Mouse (Mus musculus): Measurements from ENCODE around the gene Tgif2. TPM values are rescaled to one million over a fixed set of nuclear protein-coding genes. Genes with fewer than 3 reads are reported as not detected.
"Not testable (repeated sequence)": the region's sequence is repeated elsewhere in the genome, so short reads cannot be mapped to it uniquely, and the experiment has no call there.

Tgif2 gene
- 1 to 10 TPM; 5.2 to 8.5 TPM for polyA plus RNA-seq (2017; shearing (Covaris generic))

DNA sequence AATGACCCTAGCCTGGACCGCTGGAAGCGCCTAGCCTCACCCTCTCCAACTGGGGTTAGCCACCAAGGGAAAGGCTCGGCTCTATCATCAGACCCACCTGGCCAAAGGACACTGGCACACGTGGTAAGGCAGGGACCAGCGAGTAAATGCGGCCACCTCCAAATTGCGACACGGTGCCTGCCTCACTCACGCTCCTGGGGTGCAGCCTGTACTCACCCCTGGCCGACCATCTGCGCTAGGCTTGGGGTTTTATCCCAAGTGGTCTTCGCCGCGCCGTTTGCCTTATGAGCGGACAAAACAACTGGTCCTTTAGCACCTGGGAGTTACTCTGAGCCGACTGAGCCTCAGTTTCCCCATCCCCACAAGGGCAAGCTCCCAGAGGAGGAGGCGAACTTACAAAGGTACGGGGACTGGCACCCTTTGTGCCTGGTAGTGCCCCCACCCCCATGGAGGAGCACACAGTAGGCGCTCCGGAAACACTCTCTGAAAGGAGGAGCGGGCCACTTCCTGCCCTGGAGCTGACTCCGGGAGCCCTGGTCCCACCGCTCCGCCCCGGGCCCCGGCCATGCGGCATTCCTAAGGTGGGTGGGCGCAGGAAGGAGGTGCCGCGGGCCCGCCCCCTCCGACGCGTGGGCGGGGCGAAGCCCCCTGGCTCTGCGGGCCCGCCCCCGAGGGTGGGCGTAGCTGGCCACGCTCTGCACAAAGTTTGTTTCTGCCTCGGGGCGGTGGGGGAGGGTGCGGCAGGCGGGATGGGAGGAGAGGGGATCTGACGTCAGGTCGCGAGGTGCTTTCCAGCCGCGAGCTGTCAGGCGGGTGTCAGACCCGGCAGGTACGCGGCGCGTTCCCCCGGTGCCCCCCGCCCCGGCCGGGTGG lies at the start of gene Tgif2:
Tgif2 (plus strand) TSS at position 689 of the 873 bp plus-strand sequence.
- peak; percentile 76 for ATAC-seq

DNA sequence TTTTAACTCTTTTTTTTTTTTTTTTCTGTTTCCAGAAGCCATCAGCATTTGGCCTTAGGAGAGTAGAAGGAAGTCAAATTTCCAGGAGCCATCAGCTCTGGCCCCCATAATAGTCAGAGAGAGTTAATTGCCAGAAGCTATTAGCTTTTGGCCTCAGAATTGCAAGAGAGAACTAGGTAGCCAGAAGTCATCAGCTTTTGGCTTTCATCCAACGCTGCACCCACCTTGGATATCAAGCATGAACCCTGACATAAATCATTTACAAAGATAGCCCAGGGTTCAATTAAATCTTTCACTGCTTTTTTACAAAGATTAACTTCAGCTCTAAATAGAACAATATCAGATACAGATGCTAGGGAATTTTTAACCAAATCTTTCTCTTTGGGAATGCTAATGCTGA lies 41.3 kb upstream of the Tgif2 start:
- ATAC-seq: no peak

DNA sequence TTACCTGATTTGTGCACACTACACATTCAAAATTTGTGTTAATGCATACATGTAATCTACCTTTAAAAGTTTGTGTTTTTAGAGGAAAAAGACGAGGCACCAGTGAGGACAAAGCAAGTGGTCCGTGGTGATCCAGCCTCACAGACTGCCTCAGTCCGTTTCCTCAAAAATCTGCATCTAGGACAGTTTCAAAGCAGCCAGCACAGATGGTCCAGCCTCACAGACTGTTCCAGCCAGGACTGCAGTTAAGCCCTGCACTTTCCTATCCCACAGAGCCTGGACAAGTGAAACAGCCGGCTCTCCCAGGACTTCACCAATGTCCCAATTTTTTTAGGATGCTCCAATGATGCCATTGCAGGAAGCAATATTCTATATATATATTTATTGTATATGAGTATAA lies 38.8 kb upstream of the Tgif2 start:
- ATAC-seq: no peak

DNA sequence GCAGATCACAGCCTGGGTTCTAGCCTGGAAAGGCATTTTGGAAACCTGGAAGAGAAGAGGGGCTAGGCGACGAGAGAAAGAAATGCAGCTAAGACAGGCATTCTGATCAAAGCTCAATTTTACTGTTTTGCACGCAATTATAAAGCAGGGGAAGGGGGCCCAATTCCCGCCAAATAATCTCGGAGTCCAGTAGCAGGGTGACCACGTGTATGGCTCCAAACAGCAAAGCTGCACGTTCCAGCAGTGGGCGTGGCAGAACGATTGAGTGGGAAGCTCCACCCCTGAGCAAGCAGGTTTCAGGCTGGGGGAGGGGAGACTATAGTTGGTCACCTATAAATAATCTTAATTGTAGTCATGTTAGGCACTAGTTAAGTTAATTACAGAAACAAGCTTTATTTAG lies 37.7 kb upstream of the Tgif2 start:
- ATAC-seq: not testable (repeated sequence)

DNA sequence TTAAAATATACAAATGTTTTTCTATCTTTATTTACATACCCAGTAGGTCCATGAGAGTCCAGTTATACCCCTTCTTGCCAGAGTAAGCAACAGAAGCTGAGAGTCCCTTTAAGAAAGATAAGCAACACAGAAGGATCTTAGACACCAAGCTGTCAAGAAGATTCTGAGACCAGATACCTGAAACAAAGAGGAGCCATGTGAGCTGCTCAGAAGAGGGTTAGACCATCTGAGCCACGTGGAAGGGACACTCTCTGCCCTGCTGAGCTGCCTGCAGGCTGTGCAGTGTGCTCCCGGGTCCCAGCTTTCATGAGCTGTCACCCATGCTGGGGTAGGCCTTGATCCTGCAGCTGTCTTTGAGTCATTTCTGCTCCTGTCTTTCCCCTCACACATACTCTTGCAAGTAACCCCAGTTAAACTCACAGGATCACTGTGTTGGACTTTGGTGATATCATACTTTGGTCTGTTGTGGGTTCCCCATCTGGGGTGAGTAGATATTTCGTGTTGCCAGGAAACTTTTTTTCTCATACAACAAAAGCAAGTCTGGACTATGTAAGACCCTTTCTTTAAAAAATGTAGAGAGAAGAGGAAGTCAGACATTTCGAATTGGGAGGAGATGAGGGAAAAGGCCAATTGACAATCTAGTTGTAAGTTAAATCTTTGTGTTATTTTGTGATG lies 36.0 kb upstream of the Tgif2 start:
- ATAC-seq: no peak

DNA sequence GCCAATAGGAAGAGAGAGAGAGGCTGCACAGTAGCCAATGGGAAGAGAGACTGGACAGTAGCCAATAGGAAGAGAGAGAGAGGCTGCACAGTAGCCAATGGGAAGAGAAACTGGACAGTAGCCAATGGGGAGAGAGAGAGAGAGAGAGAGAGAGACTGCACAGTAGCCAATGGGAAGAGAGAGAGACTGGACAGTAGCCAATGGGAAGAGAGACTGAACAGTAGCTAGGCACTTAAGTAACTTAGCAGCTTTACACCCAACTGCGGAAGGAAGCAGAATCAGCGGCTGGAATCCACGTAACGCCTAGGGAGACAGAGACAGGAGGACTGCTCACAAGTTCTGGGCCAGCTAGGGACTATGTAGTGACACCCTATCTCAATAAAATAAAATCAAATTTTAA lies 35.2 kb upstream of the Tgif2 start:
- ATAC-seq: no peak

DNA sequence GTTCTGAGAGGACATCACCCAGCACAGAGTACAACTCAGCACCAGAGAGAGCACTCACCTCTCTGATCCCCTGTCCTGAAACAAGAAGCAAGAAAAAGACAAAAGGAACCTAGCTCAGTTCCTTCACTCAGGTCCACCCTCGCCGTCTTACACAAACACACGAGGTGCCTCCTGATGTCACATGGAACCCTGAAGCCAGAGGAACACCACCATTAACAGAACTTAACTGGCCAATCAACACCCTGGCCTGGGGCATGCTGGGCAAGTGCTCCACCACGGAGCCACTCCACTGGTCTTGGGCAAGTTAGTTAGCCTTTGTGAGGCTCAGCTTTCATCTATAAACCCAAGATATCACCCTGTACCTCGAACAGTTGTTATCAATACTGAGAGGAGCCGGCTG lies 32.9 kb upstream of the Tgif2 start:
- no peak for ATAC-seq

DNA sequence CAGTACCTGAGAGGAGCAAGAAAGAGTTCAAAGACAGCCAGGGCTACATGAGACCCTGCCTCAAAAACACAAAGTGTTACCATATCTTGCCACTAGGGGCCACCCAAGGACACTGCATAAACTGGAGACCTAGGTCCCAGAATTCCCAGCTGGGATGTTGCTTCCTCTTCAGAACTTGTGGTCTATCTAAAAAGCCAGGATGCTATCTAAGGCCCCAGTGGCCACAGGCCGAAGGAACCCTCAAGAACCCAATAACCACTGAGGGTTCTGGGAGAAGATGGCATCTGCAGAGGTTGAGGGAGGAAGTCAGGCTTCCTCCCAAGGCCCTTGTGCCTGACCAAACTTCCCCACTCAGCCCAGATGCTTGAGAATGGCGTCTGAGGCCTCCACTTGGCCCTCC lies 30.2 kb upstream of the Tgif2 start:
- no peak for ATAC-seq

DNA sequence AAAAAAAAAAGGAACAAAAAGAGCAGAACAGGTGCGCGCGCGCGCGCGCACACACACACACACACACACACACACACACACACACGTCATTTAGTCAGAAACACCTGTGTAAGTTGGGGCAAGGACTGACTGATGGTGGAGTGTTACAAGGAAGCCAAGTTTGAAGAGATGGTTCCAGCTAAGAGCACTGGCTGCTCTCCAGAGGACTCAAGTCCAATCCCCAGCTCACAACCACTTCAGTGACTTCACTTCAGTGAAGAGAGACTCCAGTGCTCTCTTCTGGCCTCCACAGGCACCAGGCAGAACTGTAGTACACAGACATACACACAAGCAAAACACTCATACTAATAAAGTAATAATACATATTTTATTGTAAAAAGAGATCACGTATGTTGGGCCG lies 29.1 kb upstream of the Tgif2 start:
- no peak for ATAC-seq

DNA sequence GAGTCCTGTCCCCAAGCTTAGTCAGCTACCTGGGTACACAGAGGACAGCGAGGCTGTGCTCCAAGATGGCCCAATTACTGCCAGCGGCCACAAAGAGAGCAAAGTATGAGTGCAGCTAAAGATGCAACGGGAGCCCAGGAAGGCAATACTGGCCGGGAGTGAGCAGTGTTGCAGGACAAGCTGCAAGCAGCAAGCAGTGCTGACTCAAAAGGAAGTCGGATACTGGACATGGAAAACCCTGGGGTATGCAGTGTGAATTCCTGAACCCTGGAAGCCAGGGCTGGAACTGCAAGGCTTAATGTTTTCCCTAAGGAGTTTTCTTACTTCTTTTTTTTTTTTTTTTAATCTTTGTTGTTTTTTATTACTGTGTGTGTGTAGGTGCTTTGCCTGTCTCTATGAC lies 28.3 kb upstream of the Tgif2 start:
- no peak for ATAC-seq

DNA sequence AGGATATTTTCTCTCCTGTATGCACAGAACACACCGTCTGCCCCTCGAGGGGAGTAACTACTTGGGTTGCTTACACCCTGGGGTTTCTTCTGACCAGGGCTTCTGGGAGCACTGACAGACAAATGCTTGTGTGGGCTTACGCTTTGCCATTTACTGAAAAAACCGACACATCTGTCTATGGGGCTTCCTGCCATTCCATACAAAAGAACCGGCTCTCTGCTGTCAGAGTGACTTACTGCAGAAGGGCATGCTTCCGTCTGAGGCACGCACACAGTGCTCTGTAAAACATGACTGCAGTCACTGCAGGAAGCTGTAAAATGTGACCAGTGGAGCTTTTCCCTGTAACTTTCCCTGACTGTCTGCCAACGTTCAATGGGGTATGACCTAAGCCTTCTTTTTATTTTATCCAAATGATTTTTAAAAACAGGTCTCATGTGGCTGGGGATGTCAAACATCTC lies 25.4 kb upstream of the Tgif2 start:
- no peak for ATAC-seq

DNA sequence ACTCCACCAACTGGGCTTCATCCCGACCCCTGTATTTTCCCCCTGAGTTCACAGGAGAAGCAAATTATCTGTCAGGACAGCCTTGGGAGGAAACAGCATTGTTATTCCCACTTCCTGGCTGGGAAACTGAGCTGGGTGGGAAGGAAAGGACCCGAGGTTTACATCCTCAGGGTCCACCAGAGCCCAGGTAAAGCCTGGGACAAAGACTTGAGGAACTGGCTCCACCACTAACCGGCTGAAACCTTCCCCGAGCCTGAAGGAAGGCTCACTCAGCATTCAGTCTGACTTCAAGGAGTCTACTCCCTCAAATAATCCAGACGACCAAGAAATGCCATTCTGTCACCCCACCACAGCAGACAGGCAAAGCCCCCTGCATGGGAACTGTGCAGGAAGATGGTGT lies 24.9 kb upstream of the Tgif2 start:
- ATAC-seq: no peak

DNA sequence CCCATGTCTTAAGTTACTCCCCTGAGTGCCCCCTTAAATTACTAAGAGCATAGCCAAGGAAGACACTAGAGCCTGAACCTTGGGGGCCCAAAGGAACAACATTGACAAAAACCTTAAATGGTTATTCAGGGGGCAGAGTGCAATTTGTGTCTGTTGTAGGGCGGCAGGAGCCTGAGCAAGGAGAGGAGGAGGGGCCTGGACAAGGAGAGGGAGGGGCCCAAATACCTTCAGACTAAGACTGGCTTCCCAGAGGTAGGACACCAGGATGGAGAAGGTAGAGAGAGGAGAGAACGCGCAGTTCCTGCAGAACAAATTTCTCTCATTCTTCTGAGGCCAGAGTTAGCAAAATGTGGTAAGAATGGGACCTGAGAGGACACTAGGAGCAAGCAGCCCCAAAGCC lies 24.4 kb upstream of the Tgif2 start:
- ATAC-seq: no peak

DNA sequence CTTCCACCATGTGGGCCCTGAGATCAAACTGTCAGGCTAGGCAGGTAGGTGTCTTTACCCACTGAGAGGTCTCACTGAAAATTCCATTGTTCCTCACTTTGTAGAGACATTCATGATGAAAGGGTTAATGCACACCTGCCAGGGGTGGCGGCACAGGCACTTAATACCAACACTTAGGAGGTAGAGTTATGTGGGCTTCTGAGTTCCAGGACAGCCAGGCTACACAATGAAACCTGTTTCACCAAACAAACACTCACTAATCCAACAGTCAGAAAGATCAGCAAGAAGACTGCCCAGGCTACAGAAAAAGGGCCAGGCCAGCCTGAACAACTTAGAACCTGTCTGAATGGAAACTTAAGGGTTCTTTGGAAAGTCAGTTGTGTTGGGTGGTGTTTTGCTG lies 23.7 kb upstream of the Tgif2 start:
- ATAC-seq: no peak

DNA sequence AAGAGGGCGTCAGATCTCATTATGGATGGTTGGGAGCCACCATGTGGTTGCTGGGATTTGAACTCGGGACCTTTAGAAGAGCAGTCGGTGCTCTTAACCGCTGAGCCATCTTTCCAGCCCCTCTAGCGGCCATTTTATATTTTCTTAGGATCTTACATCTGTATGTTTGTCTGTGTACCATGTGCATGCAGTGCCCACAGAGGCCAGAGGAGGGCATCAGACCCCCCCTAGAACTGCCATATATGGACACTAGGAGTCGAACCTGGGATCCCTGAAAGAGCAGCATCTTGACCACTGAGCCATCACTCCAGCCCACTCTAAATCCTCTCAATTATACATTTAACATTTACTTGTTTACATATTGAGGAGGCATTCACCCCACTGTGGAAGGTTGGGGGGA lies 14.7 kb upstream of the Tgif2 start:
- not testable (repeated sequence) for ATAC-seq

DNA sequence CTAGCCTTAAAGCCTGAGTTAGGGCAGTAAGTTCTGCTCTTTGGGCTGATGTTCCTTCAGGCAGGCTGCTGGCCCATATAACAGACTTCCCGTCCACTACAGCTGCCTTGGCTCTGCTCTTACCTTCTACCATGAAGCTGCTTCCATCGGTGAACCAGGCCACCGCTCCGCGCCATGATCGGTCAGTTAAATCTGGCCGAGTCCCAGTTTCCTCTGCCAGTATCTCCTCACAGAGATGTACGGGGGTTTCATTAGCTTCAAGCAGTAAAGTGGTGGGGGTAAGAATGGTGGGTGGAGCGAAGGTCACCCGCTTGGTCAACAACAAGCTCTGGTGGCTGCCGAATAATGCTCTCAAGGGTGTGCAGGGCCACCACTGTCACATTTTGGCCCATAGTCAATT lies 5.5 kb upstream of the Tgif2 start:
- no peak for ATAC-seq

DNA sequence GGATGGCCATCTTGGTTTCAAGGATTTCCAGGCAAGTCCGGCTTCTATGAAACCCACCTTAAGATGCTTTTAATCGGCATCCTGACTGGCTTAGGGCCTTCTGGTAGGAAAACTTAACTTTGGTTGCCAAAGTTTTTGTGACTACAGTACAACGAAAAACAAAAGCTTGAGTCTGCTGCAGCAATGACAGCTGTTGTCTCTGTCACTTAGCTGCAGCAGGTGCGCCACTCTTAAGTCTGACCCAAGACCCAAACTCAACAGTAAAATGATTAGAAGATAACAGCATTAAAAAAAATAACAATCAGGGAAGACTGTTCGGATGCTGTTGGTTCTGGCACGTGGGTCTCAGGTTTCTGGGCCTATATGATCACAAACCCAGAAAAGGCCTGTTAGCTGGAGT lies 968 bp upstream of the Tgif2 start:
- no peak for ATAC-seq

DNA sequence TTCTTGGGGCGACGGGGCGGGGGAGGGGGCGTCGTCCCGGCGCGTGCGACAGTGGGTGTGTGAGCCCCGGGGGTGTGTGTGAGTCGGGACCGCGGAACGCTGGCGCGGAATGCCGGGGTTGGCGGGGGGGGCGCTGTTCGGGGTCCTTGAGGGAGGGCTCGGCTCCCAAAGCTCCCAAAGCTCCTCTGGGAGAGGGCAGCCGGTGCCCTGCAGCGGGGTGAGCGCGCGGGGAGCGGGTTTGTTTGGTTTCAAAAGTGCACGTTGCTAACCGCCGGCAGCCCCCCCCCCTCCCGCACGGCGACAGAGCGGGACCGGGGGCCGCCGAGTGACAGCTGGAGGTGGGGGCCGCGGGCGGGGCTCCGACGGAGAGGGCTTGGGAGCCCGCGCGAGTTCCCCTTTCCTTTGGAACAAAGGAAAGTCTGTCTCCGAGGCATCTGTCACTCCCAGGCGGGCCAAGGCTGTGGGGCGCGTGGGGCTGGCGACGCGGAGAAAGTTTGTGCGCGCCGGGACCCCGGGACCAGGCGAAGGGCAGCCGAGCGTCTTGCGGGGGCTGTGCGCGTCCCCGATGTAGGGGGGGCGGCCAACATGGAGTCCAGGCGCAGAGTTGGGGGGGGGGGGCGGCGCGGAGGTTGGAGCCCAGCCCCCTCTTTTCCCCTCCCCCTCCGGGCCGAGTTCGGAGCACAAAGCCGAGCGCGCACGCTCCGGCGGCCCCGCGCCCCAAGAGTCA lies 657 bp downstream of the Tgif2 start:
- ATAC-seq: no peak

DNA sequence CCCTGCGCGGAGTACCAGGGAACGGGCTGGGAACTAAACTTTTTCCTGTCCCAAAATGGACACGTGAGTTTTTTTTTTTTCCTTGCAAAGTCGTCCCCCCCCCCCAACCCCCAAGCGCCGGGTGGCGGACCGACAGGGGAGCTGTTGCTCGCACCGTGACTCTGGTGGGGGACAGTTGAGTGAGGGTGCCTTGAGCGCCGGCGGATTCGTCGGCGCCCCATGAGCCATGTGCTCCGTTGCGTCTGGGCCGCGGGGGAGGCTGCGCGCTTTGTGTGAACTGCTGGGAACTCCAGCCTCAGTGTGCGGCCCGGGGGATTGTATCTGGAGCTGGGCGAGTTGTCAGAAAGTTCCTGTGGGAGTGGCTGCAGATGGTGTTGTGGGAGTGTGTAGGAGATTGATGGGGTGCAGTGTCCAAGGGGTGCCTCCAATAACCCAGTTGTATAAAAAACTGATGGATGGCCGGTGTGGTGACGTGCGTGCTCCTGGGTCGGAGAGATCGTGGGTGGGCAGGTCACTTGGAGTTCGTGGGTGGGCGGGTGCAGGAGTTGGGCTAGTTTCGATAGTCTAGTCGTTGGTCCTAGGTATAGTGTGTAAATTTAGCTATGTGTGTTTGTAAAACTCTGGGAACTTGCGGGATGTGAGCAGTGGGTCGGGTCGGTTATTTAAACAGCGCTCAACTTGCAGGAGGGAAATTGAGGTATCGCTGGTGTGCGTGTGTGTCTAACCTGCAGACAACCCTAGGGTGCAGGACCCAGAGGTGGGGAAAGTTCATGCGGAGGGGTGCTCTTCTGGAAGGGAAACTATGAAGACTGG lies 1.4 kb downstream of the Tgif2 start:
- ATAC-seq: peak; percentile 21

DNA sequence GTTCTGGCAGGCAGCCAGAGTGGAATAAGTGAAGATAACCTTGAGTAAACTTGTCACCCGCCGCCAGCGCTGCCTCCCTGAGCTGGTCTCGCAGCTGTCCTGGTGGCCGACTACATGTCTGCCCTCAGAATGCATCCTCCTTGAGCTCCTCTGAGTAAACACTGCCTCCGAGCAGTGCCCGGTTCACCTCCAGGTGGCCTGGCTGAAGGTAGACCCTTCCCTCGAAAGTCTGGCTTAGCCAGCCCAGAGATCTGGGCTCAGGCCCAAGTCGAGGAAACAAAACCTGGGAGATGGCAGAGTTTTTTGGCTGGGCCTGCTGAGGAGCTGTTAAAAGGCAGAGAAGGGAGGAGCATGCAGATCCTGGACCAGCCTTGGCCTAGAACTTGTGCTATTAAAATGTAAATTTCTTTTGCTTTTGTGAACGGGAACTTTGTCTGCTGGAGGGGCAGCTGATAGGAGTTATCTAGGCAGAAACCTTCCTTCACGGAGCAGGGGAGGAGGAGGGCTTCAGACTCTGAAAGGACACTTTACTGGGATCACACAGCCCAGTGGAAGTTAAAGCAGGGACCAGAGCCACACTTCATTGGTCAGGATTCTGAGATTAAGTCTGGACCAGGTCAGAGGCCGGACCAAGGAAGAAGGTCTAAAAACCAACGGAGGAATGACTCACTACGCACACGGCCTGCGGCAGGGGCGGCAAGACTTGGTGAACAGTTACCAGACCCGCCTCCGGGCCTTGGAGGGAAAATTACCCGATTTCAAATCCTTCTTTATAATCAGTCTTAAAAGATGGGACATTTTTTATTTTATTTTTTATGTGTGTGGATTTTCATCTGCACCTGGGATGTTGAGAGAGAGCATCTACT lies 2.3 kb downstream of the Tgif2 start:
- peak; percentile 31 for ATAC-seq

DNA sequence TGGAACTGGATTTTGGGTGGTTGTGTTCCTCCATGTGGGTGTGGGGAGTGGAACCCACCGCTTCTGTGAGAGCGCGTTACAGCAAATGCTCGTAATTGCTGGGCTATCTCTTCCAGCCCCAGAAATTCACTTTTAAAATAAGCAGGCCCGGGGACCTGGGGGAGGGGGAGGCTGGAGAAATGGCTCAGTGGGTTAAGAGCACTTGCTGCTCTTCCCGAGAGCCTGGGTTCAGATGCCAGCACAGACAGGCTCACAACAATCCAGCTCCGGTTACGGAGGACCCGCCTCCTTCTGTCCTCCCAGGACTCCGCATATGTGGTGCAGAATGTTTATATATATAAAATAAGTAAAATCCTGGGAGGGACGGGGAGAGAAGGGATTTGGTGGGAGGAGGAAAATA lies 2.9 kb downstream of the Tgif2 start:
- no peak for ATAC-seq

DNA sequence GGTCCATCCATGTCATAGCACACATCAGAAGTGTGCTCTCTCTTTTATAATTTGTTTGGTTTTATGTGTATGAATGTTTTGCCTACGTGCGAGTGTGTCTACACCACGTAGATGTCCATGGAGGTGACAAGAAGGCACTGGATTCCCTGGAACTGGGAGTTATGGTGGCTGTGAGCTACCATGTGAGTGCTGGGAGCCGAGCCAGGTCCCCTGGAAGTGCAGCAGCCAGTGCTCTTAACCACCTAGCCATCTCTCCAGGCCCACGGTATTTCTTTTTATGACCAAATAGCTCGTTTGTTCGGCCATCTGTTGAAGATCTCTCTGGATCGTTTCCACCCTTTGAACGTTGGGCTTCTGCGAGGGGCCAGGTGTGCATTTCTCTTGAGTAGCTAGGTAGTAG lies 3.5 kb downstream of the Tgif2 start:
- no peak for ATAC-seq

Measured in activated CD4-positive, CD25-positive, alpha-beta regulatory T cell, adult 4 months (primary cell).